Mouse (Mus musculus): Measurements from ENCODE around the gene Ttc17. TPM values are rescaled to one million over a fixed set of nuclear protein-coding genes. Genes with fewer than 3 reads are reported as not detected.

Ttc17 gene
- polyA plus RNA-seq, 1 experiment from 2014 or later = 12.9 TPM

- Histone ChIP-seq H3K27me3 (ENCODE audit: insufficient read depth, poor library complexity, severe bottlenecking) (peaks cover 74% of the 10 kb centered on the region), H3K27ac (no peak overlapping the region), H3K9me3 (no peaks in the 10 kb centered on the region), H3K4me3 (no peak overlapping the region), H3K36me3 (no peaks in the 10 kb centered on the region), H3K4me1 (peaks cover 11% of the 10 kb centered on the region)
- WGBS = 73% methylated on average over 4 of the region's 4 CpGs
- DNase-seq (ENCODE audit: low spot score) = no peak
Measured at GRCm38 (mm10) chr2:94276103-94276502, 130.4 kb downstream of the Ttc17 start.

- Histone ChIP-seq H3K9me3 (no peaks in the 10 kb centered on the region), H3K36me3 (no peaks in the 10 kb centered on the region), H3K27me3 (ENCODE audit: insufficient read depth, poor library complexity, severe bottlenecking) (peaks cover 71% of the 10 kb centered on the region), H3K4me1 (peaks cover 11% of the 10 kb centered on the region), H3K27ac (no peak overlapping the region), H3K4me3 (no peak overlapping the region)
- 86% methylated on average over 3 of the region's 3 CpGs for WGBS
- DNase-seq (ENCODE audit: low spot score) = no peak
Measured at GRCm38 (mm10) chr2:94275658-94276057, 130.8 kb downstream of the Ttc17 start.

GRCm38 (mm10) chr2:94273154-94274021, 133.1 kb downstream of the Ttc17 start:
- H3K27ac ChIP-seq = peak overlapping the region; percentile 90
- under 1% methylated on average over 71 of the region's 72 CpGs for WGBS

GRCm38 (mm10) chr2:94271176-94271575, 135.3 kb downstream of the Ttc17 start:
- Histone ChIP-seq H3K4me1 (peaks cover 29% of the 10 kb centered on the region), H3K27me3 (ENCODE audit: insufficient read depth, poor library complexity, severe bottlenecking) (peaks cover 59% of the 10 kb centered on the region), H3K27ac (no peak overlapping the region), H3K36me3 (no peaks in the 10 kb centered on the region), H3K4me3 (no peak overlapping the region), H3K9me3 (no peaks in the 10 kb centered on the region)
- WGBS = 83% methylated on average over 10 of the region's 10 CpGs
- no peak for DNase-seq (ENCODE audit: low spot score)

More at GRCm38 (mm10) chr2:94273154-94274021, 133.1 kb downstream of the Ttc17 start:
- no peaks in the 10 kb centered on the region for H3K36me3 ChIP-seq
- H3K9me3 ChIP-seq = no peaks in the 10 kb centered on the region
- peaks cover 11% of the 10 kb centered on the region for H3K4me1 ChIP-seq
- peak; percentile 81 for DNase-seq (ENCODE audit: low spot score)
- peak overlapping the region; percentile 76 for H3K4me3 ChIP-seq
- peaks cover 54% of the 10 kb centered on the region for H3K27me3 ChIP-seq (ENCODE audit: insufficient read depth, poor library complexity, severe bottlenecking)

- DNase-seq (ENCODE audit: low spot score) = no peak
Measured at GRCm38 (mm10) chr2:94268835-94269234, 137.7 kb downstream of the Ttc17 start.

GRCm38 (mm10) chr2:94267213-94267850, 139.2 kb downstream of the Ttc17 start:
- H3K27ac ChIP-seq = peak overlapping the region; percentile 80; the same call in 1 of the 2 replicates
- no peaks in the 10 kb centered on the region for H3K36me3 ChIP-seq
- peaks cover 38% of the 10 kb centered on the region for H3K4me1 ChIP-seq
- H3K27me3 ChIP-seq (ENCODE audit: insufficient read depth, poor library complexity, severe bottlenecking) = peaks cover 24% of the 10 kb centered on the region
- no peaks in the 10 kb centered on the region for H3K9me3 ChIP-seq
- no peak overlapping the region for H3K4me3 ChIP-seq
- DNase-seq (ENCODE audit: low spot score) = no peak
- 22% methylated on average over 4 of the region's 4 CpGs for WGBS

More at GRCm38 (mm10) chr2:94268835-94269234, 137.7 kb downstream of the Ttc17 start:
- H3K27me3 ChIP-seq (ENCODE audit: insufficient read depth, poor library complexity, severe bottlenecking) = peaks cover 38% of the 10 kb centered on the region
- H3K4me3 ChIP-seq = no peak overlapping the region
- no peaks in the 10 kb centered on the region for H3K9me3 ChIP-seq
- no peak overlapping the region for H3K27ac ChIP-seq
- H3K36me3 ChIP-seq = no peaks in the 10 kb centered on the region
- H3K4me1 ChIP-seq = peaks cover 38% of the 10 kb centered on the region
- 86% methylated on average over 8 of the region's 8 CpGs for WGBS

- Histone ChIP-seq H3K36me3 (no peaks in the 10 kb centered on the region), H3K27me3 (ENCODE audit: insufficient read depth, poor library complexity, severe bottlenecking) (peaks cover 24% of the 10 kb centered on the region), H3K27ac (peak overlapping the region; percentile 80; the same call in 1 of the 2 replicates), H3K9me3 (no peaks in the 10 kb centered on the region), H3K4me3 (no peak overlapping the region), H3K4me1 (peaks cover 39% of the 10 kb centered on the region)
- no peak for DNase-seq (ENCODE audit: low spot score)
- 27% methylated on average over 7 of the region's 7 CpGs for WGBS
Measured at GRCm38 (mm10) chr2:94266381-94267160, 139.9 kb downstream of the Ttc17 start.

- Histone ChIP-seq H3K36me3 (no peaks in the 10 kb centered on the region), H3K27ac (peak overlapping the region; percentile 80), H3K9me3 (no peaks in the 10 kb centered on the region), H3K4me1 (peaks cover 39% of the 10 kb centered on the region), H3K4me3 (peak overlapping the region; percentile 59), H3K27me3 (ENCODE audit: insufficient read depth, poor library complexity, severe bottlenecking) (peaks cover 21% of the 10 kb centered on the region)
- whole genome bisulfite sequencing = 7% methylated on average over 16 of the region's 16 CpGs
- DNase-seq (ENCODE audit: low spot score) = no peak
Measured at GRCm38 (mm10) chr2:94265221-94266191, 141.0 kb downstream of the Ttc17 start.

- peak overlapping the region; percentile 80 for H3K27ac ChIP-seq
- no peaks in the 10 kb centered on the region for H3K36me3 ChIP-seq
- peak overlapping the region; percentile 59 for H3K4me3 ChIP-seq
- no peak for DNase-seq (ENCODE audit: low spot score)
- peaks cover 39% of the 10 kb centered on the region for H3K4me1 ChIP-seq
- no peaks in the 10 kb centered on the region for H3K9me3 ChIP-seq
- under 1% methylated on average over 12 of the region's 12 CpGs for WGBS
- H3K27me3 ChIP-seq (ENCODE audit: insufficient read depth, poor library complexity, severe bottlenecking) = peaks cover 28% of the 10 kb centered on the region
Measured at GRCm38 (mm10) chr2:94264631-94265098, 141.8 kb downstream of the Ttc17 start.

- Histone ChIP-seq H3K27ac (peak overlapping the region; percentile 80; the same call in 1 of the 2 replicates), H3K4me1 (peaks cover 39% of the 10 kb centered on the region), H3K27me3 (ENCODE audit: insufficient read depth, poor library complexity, severe bottlenecking) (peaks cover 28% of the 10 kb centered on the region), H3K36me3 (no peaks in the 10 kb centered on the region), H3K9me3 (no peaks in the 10 kb centered on the region), H3K4me3 (peak overlapping the region; percentile 59)
- 6% methylated on average over 2 of the region's 2 CpGs for WGBS
- no peak for DNase-seq (ENCODE audit: low spot score)
Measured at GRCm38 (mm10) chr2:94264006-94264405, 142.5 kb downstream of the Ttc17 start.

GRCm38 (mm10) chr2:94263530-94263937, 143.0 kb downstream of the Ttc17 start:
- Histone ChIP-seq H3K4me3 (peak overlapping the region; percentile 59), H3K4me1 (peaks cover 39% of the 10 kb centered on the region), H3K9me3 (no peaks in the 10 kb centered on the region), H3K27me3 (ENCODE audit: insufficient read depth, poor library complexity, severe bottlenecking) (peaks cover 28% of the 10 kb centered on the region), H3K36me3 (no peaks in the 10 kb centered on the region), H3K27ac (peak overlapping the region; percentile 82)
- peak; percentile 85 for DNase-seq (ENCODE audit: low spot score)
- WGBS = under 1% methylated on average over 14 of the region's 14 CpGs
